Mouse (Mus musculus) forebrain, embryonic 16.5 days (tissue): ENCODE results near the gene Exd1. TPM values are rescaled to one million over a fixed set of nuclear protein-coding genes. Genes with fewer than 3 reads are reported as not detected.

Source experiments
- ATAC-seq: fragments of 200-750 bp; cut with Nextera tagmentation; 2 replicates; pipeline ENCODE4 v1.8.0; 2017; ENCODE audit warnings: mild to moderate bottlenecking, moderate library complexity
- H3K27ac ChIP-seq: fragments of 300-500 bp; sonication (generic); 2 replicates; pipeline ENCODE4 v1.5.1; 2014; ENCODE audit warnings: low read length, control low read depth
- H3K27me3 ChIP-seq: fragments of 300-500 bp; sonication (generic); replicated peaks from 2 replicates; pipeline ENCODE4 v1.6.1; 2014; ENCODE audit warnings: low read length; ENCODE audit not compliant: control insufficient read depth, insufficient read depth
- H3K36me3 ChIP-seq: fragments of 300-500 bp; sonication (generic); 2 replicates; pipeline ENCODE4 v1.6.1; 2014; ENCODE audit not compliant: control insufficient read depth, insufficient read depth
- H3K4me1 ChIP-seq: fragments of 300-500 bp; sonication (generic); replicated peaks from 2 replicates; pipeline ENCODE4 v1.6.1; 2014; ENCODE audit warnings: low read length; ENCODE audit not compliant: control insufficient read depth, insufficient read depth
- H3K4me2 ChIP-seq: fragments of 300-500 bp; sonication (generic); 2 replicates; pipeline ENCODE4 v1.6.1; 2014; ENCODE audit warnings: mild to moderate bottlenecking, low read length, control low read depth
- H3K4me3 ChIP-seq: fragments of 300-500 bp; sonication (generic); replicated peaks from 2 replicates; pipeline ENCODE4 v1.5.1; 2014; ENCODE audit warnings: mild to moderate bottlenecking, low read length, control low read depth
- H3K9ac ChIP-seq: fragments of 300-500 bp; sonication (generic); replicated peaks from 2 replicates; pipeline ENCODE4 v1.6.1; 2014; ENCODE audit warnings: low read depth, low read length, control low read depth
- H3K9me3 ChIP-seq: fragments of 300-500 bp; sonication (generic); 2 replicates; pipeline ENCODE4 v1.6.1; 2016; ENCODE audit warnings: low read length; ENCODE audit not compliant: control insufficient read depth
- WGBS: fragments of 180-500 bp; shearing (Covaris S2); extraction: QIAGEN DNeasy Blood & Tissue Kit; methylation state at CpG from one replicate; pipeline ENCODE4 v1.1.7; 2014; 5-methylcytosine and 5-hydroxymethylcytosine counted together
- polyA plus RNA-seq: library from polyadenylated mRNA; unstranded; fragments of >200 nt; fragmentation: Nextera tagmentation; extraction: Ambion mirVana; gene quantifications from 2 replicates; pipeline ENCODE4 v1.2.1, GENCODE M21; 2015

The Exd1 gene
- polyA plus RNA-seq, 1 experiment from 2014 or later = 1.6 TPM

DNA sequence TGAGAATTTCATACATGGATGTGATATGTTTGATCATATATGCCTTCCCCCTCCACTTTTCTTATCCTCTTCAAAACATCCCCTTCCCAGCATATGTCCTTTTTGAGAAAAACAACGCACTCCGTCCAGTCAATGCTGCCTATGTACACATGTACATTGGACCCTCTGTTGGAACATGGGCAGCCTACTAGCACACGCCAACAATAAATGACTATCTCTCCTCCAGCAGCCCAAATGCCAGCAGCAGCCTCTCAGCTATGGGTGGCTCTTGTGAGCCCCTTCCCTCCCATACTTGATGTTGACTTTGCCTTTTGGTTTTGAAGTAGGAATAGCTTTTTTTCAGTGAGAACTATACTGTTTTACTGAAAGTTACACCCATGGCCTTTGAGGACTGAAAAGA is 34.1 kb upstream of the Exd1 start:
- H3K27me3 ChIP-seq = no peaks in the 10 kb centered on the region
- 97% methylated on average over 3 of the region's 3 CpGs for WGBS

DNA sequence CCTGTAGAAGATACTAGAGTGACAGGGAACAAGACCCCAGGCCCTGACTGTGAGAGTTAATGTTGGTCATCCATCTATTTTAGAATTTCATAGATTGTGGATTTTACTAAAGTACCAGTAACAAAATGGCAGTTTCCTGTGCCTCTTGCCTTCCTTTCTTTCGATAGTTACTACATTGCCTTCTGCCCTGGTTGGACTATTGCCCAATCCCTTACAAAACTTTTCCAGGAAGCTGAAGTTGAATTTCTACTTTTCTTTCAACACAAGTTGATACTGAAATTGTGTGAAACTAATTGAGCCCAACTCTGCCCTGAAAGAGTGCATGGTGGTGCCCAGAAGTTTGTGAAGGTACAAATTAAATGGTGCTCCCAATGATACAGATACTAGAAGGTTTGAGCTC is 25.0 kb upstream of the Exd1 start:
- H3K27me3 ChIP-seq = no peaks in the 10 kb centered on the region
- peaks cover 6% of the 10 kb centered on the region for H3K36me3 ChIP-seq
- no peak overlapping the region for H3K27ac ChIP-seq
- no peaks in the 10 kb centered on the region for H3K9me3 ChIP-seq
- no peak overlapping the region for H3K4me3 ChIP-seq
- ATAC-seq = no peak
- WGBS = 100% methylated on average over 1 of the region's 1 CpGs
- no peak overlapping the region for H3K9ac ChIP-seq
- no peaks in the 10 kb centered on the region for H3K4me1 ChIP-seq
- no peak overlapping the region for H3K4me2 ChIP-seq

More for the DNA sequence above, 34.1 kb upstream of the Exd1 start:
- Histone ChIP-seq H3K36me3 (peaks cover 3% of the 10 kb centered on the region), H3K4me1 (no peaks in the 10 kb centered on the region), H3K4me3 (no peak overlapping the region), H3K27ac (no peak overlapping the region), H3K9ac (no peak overlapping the region), H3K4me2 (no peak overlapping the region), H3K9me3 (no peaks in the 10 kb centered on the region)
- ATAC-seq = no peak

DNA sequence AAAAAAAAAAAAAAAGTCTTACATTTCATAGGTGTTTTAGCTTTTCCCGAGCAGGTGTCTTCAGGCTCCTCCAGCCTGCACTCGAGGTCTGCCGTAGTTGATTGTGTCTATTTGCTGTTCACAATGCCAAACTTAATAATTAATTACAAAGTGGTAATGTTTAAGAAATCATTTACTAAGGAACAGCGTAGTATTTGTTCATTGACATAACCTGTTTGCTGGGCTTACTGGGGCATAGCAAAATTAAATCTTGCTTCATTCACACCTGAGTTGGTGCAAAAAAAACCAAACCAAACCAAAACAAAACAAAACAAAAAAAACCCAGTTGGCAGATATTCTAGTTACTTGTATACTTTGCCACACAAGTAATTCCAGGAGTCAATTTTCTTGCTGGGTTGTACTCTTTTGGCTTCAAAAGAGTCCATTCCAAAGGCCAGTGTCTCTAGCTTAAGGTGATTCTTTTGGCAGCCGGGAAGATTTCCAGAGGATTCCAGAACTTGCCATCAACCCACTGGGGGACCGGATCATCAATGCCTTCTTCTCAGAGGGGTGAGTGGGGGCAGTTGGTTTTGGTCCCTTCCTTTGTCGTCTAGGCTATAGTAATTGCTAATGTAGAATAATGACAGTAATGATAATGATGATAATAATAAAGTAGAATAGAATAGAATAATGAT is 18.9 kb upstream of the Exd1 start:
- Histone ChIP-seq H3K4me1 (no peaks in the 10 kb centered on the region), H3K4me3 (no peak overlapping the region), H3K9ac (no peak overlapping the region), H3K36me3 (peaks cover 5% of the 10 kb centered on the region; the same call in 1 of the 2 replicates), H3K27ac (no peak overlapping the region), H3K4me2 (no peak overlapping the region), H3K27me3 (no peaks in the 10 kb centered on the region), H3K9me3 (no peaks in the 10 kb centered on the region)
- 88% methylated on average over 7 of the region's 7 CpGs for WGBS
- ATAC-seq = no peak

DNA sequence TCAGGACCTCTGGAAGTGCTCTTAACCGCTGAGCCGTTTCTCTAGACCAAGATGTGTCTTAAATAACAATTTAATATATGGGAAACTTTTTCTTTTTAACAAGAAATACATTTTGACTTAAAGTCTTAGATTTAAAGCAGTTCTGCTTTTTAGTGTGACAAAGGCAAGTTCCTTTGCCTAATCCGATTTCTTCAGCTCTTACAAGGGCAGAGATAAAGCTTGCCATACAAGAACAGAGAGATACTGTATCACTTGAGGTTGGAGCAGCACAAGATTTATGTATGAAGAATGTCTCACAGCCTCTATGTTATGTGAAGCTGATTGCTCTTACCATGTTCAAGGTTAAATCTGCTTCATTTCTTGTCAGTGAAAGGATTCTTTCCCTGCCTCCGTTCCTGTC is 17.9 kb upstream of the Exd1 start:
- Histone ChIP-seq H3K9me3 (no peaks in the 10 kb centered on the region), H3K9ac (no peak overlapping the region), H3K4me1 (no peaks in the 10 kb centered on the region), H3K27me3 (no peaks in the 10 kb centered on the region), H3K4me3 (no peak overlapping the region), H3K36me3 (0 out of 2 replicates have a peak, but pooled peaks cover 5% of the 10 kb centered on the region), H3K27ac (no peak overlapping the region), H3K4me2 (no peak overlapping the region)
- WGBS = 90% methylated on average over 4 of the region's 4 CpGs
- no peak for ATAC-seq

DNA sequence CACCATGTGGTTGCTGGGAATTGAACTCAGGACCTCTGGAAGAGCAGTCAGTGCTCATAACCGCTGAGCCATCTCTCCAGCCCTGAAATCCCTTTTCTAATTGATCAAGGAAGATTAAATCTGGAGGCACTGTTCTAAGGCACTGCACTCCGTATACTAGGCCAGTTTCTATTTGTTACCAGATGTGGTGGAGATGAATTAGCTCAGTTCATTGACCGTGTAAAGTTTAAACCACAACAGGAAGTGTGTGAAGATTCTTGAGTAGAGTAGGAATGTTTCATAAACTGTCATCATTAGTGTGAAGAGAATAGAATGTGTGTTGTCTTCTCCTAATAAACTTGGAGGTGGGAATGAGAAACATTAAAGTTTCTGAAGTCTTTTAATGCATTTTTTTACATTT is 14.4 kb upstream of the Exd1 start:
- Histone ChIP-seq H3K9ac (no peak overlapping the region), H3K4me2 (no peak overlapping the region), H3K9me3 (no peaks in the 10 kb centered on the region), H3K4me3 (no peak overlapping the region), H3K36me3 (0 out of 2 replicates have a peak, but pooled peaks cover 3% of the 10 kb centered on the region), H3K27me3 (no peaks in the 10 kb centered on the region), H3K27ac (no peak overlapping the region), H3K4me1 (no peaks in the 10 kb centered on the region)
- WGBS = 93% methylated on average over 3 of the region's 3 CpGs
- ATAC-seq = no peak

DNA sequence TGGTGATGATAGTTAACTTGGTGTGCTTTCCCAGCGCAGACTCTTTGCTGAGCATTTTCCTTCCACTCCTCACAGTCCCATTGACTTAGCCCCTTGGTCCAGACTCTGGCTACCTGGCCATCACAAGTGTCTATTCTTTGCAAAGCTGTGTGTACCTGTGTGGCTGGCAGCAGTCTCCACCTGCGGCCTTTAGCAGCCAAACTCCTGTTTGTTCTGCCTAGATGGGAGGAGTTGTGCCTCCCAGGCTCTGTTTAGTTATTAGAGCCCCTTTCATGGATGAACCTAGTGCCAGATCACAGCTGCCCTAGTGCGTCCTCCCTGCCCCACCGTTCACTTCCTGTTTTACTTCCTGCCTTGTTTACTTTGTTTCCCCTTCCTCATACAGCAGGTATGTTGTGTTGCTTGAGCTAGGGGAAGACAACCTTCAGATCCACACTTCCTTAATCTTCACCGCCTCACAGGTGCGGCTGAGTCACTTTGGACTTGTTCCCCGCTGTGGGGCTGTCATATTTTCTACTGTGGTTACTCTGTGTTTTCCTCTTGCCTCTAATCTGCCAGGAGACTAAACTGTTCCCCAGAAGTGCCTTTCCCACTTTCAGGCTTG is 11.4 kb upstream of the Exd1 start:
- Histone ChIP-seq H3K27ac (no peak overlapping the region), H3K4me2 (no peak overlapping the region), H3K36me3 (0 out of 2 replicates have a peak, but pooled peaks cover 3% of the 10 kb centered on the region), H3K4me3 (no peak overlapping the region), H3K9me3 (no peaks in the 10 kb centered on the region), H3K4me1 (no peaks in the 10 kb centered on the region), H3K27me3 (no peaks in the 10 kb centered on the region), H3K9ac (no peak overlapping the region)
- WGBS = 83% methylated on average over 7 of the region's 7 CpGs
- no peak for ATAC-seq

DNA sequence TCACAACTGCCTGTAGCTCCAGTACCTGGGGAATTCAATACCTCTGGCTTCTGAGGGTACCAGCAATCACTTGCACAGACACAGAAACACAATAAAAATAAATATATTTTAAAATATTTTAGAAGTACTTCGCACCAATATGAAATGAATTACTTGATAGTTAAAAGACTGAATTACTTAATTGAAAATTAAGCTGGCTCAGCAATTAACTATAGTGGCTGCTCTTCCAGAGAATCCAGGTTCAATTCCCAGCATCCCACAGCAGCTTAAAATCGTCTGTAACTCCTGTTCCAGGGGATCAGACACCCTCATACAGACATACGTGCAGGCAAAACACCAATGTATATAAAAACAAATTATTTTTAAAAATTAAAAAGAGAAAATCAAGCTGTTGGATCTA is 10.6 kb upstream of the Exd1 start:
- WGBS = 89% methylated on average over 3 of the region's 3 CpGs
- no peak overlapping the region for H3K4me3 ChIP-seq
- H3K4me2 ChIP-seq = no peak overlapping the region
- no peak overlapping the region for H3K27ac ChIP-seq
- H3K27me3 ChIP-seq = no peaks in the 10 kb centered on the region
- ATAC-seq = no peak
- H3K4me1 ChIP-seq = no peaks in the 10 kb centered on the region
- no peak overlapping the region for H3K9ac ChIP-seq
- H3K36me3 ChIP-seq = 0 out of 2 replicates have a peak, but pooled peaks cover 3% of the 10 kb centered on the region
- H3K9me3 ChIP-seq = no peaks in the 10 kb centered on the region

DNA sequence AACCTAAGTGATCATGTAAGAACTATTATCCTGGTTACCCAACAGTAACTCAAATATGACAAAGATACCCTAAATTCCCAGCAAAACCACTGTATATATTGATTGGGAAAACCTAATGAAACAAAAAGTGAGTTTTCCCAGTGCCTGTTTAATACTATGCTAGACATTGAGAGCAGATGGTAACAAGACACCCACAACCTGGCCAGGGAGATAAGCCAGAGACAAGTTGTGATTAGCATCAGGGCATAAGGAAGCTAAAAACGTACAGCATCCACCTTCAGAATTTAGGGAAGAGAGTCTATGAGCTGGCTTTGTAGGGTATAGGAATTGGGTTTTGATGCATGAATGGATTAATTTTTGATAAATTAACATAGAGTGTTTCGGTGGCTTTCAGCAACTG is 2.3 kb upstream of the Exd1 start:
- Histone ChIP-seq H3K4me2 (no peak overlapping the region), H3K9me3 (no peaks in the 10 kb centered on the region), H3K36me3 (no peaks in the 10 kb centered on the region), H3K27me3 (no peaks in the 10 kb centered on the region), H3K4me1 (peaks cover 15% of the 10 kb centered on the region), H3K9ac (no peak overlapping the region), H3K4me3 (no peak overlapping the region), H3K27ac (no peak overlapping the region)
- ATAC-seq = no peak
- WGBS = 82% methylated on average over 2 of the region's 2 CpGs

DNA sequence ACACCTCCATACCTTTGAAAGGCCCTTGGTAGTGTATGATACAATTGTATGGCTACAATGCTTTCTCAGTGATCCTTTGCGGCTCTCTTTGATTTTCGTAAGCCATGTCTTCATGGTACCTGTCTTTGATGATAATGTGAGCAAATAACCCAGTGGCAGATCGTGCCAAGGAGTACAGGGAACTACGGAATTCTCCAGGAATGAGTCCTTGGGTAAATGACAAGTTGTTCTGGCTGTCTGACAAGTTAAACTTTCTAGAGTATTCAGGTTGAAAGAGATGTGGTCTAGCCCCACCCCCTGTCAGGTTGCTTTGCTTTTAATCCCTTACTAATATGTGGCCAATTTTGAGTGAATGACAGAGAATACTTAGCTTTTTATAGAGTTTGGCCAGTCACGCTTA is 1.3 kb upstream of the Exd1 start:
- no peaks in the 10 kb centered on the region for H3K9me3 ChIP-seq
- H3K4me2 ChIP-seq = peak overlapping the region; percentile 73
- no peak overlapping the region for H3K27ac ChIP-seq
- H3K4me1 ChIP-seq = peaks cover 15% of the 10 kb centered on the region
- H3K9ac ChIP-seq = peak overlapping the region; percentile 34; the same call in 1 of the 2 replicates
- no peak for ATAC-seq
- H3K4me3 ChIP-seq = peak overlapping the region; percentile 64
- no peaks in the 10 kb centered on the region for H3K36me3 ChIP-seq
- WGBS = 63% methylated on average over 5 of the region's 5 CpGs
- no peaks in the 10 kb centered on the region for H3K27me3 ChIP-seq
